Mouse (Mus musculus): ENCODE data around the gene Alk.
A peak's percentile ranks its signal among the peaks of the same experiment; 100 is the strongest.

Alk gene

DNA sequence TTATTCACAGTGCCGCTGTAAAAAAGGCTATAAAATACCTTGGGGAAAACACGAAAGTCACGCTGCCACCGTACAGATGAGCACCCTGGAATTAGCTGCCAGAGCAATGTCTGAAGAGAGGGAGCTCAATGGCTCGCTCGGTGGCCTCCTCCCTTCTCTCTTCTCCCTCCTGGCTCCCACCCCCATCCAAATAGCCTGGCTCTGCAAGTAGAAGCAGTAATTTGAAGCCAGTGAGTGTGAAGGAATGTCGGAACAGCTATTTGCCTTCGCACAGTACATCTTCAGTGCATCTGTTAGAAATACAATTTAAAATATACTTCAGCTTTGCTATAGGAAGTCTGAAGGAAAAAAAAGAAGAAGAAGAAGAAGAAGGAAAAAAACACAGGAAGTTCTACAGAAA lies 208.5 kb downstream of the Alk start:
- DNase-seq: no peak

DNA sequence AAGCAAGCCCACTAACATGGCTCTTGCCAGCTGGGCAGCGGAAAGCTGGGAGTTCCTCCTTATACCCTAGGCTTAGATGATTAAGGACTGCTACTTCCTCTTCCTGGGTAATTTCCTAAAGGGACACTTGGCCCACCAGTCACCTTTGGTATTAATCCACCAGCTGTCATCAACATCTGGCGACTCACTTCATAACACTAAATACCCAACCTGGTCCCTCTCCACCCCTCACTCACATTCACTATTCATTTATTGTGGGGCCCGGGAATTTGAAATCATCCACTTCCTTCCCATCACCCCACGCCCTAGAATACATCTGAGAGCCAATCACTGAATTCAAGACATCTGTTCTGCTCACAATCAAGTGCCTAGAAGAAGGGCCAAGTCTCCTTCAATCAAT lies 235.4 kb downstream of the Alk start:
- DNase-seq: no peak

GRCm38 (mm10) chr17:72362811-72363496 lies 241.5 kb downstream of the Alk start:
- no peak for DNase-seq

DNA sequence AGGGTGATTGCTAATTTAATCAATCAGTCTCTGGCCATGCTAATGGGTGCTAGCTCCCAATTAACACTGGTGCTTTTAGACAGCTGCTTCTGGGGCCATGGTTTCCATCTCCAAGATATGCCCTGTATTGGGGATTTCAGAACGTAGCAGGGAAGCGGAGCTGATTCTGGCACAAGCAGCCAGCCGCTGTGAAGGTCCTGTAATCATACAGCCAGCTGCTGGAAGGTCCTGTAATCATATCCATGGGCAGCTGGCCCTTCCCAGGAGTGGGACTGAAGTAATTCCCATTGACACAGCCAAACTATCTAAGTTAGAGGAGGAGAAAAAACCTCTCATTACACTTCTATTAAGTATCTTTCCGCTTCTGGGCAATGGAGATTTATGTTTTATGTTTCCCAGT lies 242.5 kb downstream of the Alk start:
- no peak for DNase-seq

GRCm38 (mm10) chr17:72356759-72357302 lies 247.6 kb downstream of the Alk start:
- DNase-seq: peak; percentile 72

DNA sequence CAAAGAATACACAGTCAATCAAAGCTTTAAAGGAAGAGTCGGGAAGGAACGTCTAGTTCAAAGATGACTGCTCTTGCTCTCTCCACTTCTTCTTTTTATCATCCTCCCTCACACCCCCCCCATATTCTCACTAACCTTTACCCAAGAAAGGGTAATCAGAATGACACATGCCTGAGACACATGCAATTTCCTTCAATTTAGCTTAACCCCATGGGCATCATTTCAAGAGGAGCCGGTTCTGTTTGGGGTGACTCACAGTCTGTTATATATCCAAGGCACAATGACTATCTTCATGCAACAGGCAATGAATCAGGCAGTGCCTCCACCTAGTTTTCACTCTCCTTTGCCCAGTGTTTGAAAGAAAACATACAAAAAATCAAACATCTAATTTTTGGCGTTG lies 265.0 kb downstream of the Alk start:
- DNase-seq: no peak

- DNase-seq: peak; percentile 6
Observed at GRCm38 (mm10) chr17:72332909-72333308, 271.5 kb downstream of the Alk start.

- DNase-seq: no peak
Observed at GRCm38 (mm10) chr17:72325941-72326340, 278.5 kb downstream of the Alk start.

GRCm38 (mm10) chr17:72319576-72319975 lies 284.9 kb downstream of the Alk start:
- DNase-seq: no peak

DNA sequence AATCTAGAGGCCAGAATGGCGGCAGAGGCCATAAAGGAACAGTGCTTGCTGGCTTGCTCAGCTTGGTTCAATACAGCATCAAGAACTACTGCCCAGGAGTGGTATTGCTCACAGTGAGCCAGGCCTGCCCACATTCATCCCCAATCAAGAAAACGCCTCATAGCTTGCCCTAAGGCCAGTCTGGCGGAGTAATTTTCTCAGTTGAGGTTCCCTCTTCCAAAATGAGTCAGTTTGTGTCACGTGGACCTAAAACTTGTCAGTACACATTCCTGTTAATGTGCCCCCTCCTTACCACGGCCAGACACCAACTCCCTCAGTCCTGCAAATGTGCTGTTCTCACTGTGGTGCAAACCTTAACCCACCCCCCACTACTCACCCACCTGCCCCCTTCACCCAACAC lies 304.8 kb downstream of the Alk start:
- no peak for DNase-seq

DNA sequence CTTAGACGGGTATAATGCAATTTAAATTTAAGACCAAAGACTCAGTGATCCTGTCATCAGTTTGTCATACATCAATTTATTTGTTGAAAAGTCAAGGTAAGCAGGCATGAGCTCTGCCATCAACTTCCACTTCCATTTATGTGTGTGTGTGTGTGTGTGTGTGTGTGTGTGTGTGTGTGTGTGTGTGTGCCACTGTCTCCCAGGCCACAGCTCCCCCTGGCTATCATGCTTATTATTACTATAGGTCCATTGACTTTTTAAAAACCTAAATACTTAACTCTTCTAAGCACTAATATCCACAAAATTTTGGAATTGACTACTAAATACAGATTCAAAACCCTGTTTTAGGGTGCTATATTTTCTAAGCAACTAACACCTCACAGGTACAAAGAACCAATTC lies 308.1 kb downstream of the Alk start:
- no peak for DNase-seq

GRCm38 (mm10) chr17:72293267-72293580 lies 311.2 kb downstream of the Alk start:
- DNase-seq: no peak

- no peak for DNase-seq
Observed at GRCm38 (mm10) chr17:72292444-72293266, 311.8 kb downstream of the Alk start.

- no peak for DNase-seq
Observed at GRCm38 (mm10) chr17:72285961-72286360, 318.5 kb downstream of the Alk start.

DNA sequence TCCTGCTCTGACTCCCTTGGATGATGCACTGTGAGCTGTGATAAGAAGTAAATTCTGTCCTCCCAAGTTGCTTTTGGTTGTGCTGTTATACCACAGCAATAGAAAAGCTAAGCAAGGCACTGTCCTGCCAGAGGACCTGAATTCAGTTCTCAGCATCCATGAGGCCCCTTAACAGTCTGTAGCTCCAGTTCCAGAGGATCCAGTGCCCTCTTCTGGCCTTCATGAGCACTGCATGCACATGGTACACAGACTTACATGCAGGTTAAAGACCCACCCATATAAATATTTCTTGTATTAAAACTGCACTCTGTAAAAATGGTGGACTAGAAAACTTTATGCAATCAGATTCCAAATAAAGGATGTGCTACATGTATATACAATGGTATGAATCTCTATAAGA lies 326.1 kb downstream of the Alk start:
- DNase-seq: no peak

DNA sequence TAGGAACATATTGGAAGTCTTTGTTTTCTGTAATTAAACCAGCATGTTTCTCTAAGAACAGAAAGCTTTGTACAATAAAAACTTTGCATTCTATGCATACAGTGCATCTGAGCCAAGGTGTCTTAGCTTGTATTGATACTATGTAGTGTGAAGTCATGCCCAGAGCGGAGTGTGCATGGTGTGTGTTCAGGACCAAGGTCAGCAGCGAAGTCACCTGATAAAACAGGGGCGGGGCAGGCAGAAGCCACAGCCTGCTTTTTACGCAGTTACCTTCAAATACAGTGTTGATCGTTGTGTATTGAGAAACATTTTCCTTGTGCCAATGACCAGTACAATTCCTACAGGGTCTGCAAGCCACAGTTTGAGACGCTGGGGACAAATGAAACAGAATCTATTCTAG lies 327.6 kb downstream of the Alk start:
- DNase-seq: no peak

GRCm38 (mm10) chr17:72275391-72275904 lies 329.0 kb downstream of the Alk start:
- DNase-seq: no peak

DNA sequence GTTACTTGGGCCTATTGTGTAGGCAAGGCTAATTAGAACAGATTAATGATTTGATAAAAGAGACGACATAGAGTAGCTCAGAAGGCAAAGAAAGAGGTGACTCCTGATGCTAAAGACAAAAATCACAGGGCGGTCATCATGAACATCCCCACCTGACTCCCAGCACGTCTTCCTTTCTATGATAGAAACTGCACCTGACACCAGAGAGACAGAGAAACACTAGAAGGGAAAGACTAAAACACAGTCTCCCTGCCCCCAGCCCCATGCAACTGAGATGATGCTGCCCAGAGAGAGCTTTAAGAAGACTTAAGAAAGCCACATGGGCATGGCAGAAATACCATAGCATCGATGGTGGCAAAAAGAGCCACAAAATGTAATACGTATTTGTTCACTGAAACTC lies 330.2 kb downstream of the Alk start:
- DNase-seq: no peak

- DNase-seq: no peak
Observed at GRCm38 (mm10) chr17:72271640-72272039, 332.8 kb downstream of the Alk start.

- DNase-seq: no peak
Observed at GRCm38 (mm10) chr17:72268529-72268928, 335.9 kb downstream of the Alk start.

- peak; percentile 52 for DNase-seq
Observed at GRCm38 (mm10) chr17:72265171-72266022, 339.0 kb downstream of the Alk start.

- DNase-seq: no peak
Observed at GRCm38 (mm10) chr17:72253411-72253810, 351.0 kb downstream of the Alk start.

DNA sequence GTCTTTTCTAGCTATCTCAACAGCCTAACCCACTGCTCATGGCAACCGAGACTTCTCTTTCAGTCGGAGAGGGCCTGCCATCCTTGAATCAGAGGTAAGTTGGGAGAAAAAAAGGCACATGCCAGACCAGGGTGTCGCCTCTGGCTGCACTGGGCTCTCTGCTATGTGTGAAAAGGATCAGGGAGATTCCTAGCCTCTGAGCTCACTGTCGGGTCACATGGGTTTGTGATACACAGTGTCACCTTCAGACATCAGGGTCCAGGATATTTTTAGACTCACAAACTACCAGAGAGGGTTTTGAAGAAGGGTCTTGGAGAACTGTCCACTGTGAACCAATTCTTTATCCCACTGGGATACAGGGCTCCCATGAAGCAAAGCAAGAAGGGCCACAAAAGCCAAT lies 352.9 kb downstream of the Alk start:
- no peak for DNase-seq
